Mouse (Mus musculus) right cerebral cortex, adult 2 months (tissue): ENCODE measurements around the gene Trem2.
"Not testable (repeated sequence)": the region's sequence is repeated elsewhere in the genome, so short reads cannot be mapped to it uniquely, and the experiment has no call there.

Experiments
- DNase-seq, 2 experiments: peaks; one replicate each; pipeline ENCODE4 v3.0.0; 2021 to 2022; ENCODE audit warnings: low spot score in 2 of 2

Trem2 gene

DNA sequence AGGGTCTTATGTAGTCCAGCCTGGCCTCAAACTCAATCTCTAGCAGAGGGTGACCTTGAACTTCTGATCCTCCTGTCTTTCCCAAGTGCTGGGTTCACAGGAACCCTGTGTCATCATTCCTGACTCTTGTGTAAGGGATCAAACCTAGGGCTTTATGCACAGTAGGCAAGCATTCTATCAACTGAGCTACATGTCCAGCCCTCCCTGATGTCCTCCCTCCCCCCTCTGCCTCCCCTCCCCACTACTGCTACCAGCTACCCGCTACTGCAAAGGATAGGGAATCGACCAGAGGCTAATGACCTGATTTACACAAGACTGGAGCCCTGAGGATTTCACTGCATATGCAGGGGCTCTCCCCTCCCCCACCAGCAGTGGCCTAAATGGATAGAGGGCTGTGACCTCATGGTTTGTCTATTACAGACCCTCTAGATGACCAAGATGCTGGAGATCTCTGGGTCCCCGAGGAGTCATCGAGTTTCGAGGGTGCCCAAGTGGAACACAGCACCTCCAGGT is 4.5 kb downstream of the Trem2 start:
- no peak for DNase-seq

DNA sequence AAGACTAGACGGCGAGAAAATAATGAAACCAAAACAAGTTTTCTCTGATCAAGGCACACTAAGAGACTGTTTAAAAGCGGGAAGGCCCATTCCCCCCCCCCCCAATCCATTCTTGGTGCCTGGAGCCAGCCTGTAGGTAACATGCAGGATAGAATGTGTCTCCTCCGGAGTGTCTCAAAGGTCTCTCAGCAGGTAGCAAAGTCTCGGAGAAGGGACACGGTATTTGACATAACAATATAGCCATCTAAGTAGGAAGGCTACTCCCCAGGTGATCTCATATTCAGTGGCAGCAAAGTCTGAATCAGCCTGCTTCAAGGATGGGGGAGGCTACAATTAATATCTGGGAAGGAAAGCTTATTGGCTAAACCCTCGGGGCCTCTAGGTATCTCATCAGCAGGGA is 6.8 kb downstream of the Trem2 start:
- DNase-seq, result not testable (repeated sequence)

DNA sequence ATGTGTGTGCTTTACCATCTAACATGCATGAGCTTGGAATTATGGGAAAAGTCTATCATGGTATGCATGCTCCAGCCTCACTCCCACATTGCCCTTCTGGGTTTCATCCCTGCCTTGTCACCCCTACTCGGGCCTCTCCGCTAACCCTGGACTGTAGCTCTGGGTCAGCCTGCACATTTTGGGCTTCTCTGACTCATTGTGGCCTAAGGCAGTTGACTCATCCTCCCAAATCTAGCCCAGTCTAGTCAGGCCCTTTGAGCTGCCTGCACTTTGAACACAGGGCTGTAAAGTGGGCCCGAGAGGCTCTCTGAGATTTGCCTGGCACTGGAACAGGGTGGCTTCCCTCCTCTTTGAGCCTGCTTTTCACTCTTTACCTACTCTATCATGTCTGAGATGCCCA is 9.6 kb downstream of the Trem2 start:
- DNase-seq, result no peak

DNA sequence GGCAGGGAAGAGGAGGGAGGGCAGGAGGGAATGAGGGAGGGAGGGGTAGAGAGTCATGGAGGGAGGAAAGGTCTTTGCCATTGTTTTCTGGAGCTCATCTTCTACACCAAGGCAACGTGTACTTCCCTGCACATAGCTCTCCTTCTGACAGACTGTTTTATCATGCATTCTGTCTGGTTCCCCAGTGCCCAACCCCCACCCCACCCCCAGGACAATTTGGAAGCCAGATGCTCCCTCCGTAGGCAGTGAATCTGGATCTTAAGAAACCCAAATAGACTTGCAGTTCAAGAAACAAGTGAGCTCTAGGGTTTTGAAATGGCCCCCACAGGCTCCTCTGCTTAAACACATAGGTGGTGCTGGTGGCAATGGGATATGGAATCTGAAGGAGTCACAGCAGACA is 11.7 kb downstream of the Trem2 start:
- DNase-seq, result no peak

DNA sequence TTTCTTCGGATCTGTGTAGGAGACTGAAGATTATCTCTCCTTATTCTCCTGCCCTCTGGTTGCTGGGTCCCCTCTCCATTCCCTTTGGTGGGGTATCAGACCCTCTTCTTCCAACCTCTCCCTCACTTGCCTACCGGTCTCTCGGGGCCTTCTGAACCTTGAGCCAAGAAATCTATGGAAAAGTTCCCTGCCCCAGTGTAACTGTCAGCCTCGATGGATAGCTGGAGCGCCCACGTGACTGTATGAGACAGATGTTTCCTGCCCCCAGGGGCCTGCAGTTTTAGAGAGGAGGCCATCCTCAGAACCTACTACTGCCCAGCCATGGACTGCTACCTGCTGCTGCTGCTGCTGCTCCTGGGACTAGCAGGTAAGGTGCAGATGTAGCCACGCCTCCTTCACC is 13.4 kb downstream of the Trem2 start, which contains the start of gene Treml1:
Gene Treml1, plus strand, starts transcription at position 301 of the 400 bp plus-strand sequence.
- DNase-seq, result no peak

DNA sequence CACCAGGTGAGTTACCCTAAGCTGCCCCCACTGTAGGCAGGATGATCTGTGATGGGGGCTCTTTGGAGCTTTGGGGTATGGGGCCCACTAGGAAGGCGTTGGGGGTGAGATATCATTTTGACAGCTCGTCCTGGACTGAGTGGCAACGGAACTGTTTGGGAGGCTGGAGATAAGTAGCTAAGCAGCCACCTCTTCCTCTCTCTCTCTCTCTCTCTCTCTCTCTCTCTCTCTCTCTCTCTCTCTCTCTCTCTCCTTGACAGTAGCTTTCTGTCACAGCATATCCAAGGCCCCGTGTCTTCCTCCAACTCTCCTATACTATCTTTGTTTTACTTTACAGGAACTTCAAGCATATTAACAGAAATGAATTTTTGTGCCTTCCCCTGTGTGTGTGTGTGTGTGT is 14.3 kb downstream of the Trem2 start:
- no peak for DNase-seq

DNA sequence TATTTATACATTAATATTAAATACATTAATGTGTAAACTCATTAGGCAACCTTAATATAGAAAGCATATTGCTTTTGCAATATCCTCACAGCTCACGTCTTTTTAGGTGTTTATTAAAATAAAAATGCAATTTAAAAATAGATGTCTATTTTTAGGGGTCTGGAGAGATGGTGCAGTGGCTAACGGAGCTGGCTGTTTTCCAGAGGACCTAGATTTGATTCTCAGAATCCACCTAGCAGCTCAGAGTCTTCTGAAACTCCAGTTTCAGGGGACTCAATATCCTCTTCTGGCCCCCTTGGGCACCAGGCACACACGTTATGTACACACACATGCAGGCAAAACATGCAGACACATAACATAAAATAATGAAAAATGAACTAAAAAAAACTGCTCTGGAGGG is 16.1 kb downstream of the Trem2 start:
- no peak for DNase-seq

DNA sequence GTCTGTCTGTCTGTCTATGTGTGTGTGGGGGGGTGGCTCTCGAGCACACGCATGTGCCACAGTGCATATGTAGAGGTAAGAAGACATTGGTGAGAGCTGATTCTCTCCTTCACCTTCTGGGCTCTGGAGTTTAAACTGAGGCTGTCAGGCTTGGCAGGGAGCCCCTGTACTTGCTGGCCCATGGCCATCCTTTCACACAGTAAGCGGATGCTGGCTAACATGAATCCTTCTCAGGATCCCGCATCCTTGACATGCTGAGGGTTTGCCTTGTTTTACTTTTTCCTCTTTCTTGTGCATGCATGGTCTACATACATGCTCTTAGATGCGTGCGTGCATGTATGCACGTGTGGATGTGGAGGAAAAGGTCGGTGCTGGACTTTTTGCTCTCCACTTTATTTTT is 16.8 kb downstream of the Trem2 start:
- DNase-seq, result peak; percentile 43 to 47

DNA sequence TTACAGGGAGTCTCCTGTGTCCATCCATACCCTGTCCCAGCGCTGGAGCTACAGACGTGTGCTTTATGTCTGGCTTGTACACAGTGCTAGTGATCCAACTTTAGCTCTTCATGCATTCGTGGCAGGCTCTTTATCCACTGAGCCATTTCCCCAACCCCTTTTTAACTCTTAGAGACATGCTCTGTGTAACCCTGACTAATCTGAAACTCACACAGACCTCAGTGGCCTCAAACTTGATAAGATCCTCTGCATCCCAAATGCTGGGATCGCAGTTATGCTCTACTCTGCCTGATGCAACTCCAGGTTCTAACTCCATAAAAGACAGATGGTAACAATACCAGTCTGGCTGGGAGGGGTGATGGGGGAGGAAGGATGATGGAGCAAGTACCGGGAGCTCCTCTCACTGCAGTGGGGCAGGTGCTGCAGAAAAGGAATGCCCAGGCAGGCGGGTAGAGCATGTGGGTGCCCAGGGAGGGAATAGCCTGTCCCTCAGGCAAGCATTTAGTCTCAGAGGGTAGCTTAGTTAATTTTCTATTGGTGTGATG is 17.3 kb downstream of the Trem2 start:
- DNase-seq, result no peak

DNA sequence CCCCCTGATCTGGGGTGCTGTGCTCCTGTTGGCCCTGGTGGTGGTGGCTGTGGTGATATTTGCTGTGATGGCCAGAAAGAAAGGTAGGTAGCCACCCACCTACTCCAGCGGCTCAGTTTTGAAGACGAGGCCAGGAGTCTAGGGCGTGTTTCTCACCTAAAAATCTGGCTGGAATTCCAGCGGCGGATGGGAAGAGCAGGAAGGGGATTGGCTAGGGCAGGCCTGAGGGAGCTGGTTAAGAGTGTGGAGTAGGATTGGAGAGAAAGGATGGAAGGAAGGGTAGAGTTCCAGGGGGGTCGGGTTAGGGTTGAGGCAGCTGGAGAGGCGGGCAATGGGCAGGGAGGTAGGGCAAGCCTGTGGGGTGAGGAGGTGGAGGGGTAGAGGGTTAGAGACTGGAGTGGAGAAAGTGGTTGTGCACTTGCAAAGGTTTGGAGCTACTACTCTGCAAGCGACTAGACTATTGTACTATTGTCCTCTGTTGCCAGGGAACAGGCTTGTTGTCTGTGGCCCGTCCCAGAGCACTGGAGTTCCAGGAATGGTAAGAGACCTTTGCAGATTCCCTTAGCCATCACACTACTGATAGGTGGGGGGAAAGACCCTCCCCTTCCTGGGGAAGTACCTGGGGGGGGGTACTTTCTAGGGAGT is 19.4 kb downstream of the Trem2 start:
- no peak for DNase-seq

DNA sequence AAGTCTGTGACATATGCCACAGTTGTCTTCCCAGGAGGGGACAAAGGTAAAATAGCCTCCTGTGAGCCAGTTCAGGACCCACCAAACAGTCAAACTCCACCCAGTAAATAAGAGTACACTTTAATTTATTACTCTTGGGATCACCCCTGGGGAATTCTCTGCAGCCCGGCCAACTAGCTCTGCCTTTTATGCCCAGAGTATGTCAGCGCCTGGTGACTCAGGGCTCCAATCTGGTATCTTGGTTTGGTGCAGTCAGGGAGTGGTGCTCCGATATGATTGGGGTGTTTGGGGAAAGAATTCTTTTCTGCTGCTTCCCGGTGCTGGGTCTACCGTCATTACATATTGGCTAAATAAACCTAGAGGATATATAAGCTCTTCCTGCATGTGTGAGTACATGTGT is 20.6 kb downstream of the Trem2 start:
- DNase-seq, result no peak

DNA sequence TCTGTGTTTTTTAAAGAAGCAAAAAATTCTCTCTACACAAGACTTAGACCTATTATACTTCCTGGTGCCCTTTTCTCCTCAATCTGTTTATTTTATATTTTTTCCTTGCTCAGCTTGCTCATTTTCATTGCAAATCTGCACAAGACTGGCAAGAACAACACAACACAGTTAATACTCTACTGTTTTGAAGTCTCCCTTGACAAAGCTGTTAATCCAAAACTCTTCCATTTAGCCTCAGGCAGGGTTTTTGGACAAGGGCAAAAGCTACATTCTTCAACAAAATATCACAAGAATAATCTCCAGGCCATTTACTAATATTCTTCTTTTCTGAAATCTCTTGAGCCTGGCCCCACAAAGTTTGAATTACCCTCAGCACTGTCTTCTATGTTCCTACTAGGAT is 25.4 kb downstream of the Trem2 start:
- no peak for DNase-seq

DNA sequence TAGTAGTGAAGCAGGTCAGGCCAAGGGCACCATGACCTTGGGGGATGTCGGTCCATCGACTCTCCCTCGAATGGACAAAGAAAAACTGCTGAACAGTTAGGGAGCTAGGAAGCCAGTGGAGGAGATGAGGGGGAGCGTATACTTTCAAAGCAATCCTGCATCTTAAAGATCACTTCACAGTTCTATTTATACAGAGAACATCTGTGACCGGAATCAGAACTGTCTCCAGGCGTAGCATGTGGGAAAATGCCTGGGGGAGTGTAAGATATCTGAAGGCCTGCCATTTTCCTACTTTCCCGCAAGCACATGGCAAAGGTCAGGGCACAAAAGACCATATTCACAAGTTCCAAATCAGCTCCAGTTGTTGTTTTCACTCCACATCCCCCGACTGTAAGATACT is 26.8 kb downstream of the Trem2 start:
- DNase-seq, result peak; percentile 50 to 57

DNA sequence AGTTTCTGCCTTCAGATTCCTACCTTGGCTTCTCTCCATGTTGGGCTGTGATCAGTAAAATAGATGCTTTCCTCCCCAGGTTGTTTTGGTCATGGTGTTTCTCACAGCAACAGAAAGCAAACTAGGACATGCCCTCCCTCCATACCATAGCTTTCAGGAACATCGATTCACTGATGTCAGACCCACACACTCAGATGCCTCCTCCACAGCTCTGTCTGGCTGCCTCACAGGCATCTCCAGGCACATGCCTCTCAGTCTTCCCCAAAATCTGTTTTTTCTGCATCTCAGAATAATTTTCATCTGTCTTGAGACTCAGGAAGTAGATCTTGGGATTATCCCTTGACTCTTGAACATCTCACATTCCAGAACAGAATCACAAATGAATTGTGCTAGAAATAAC is 29.9 kb downstream of the Trem2 start:
- DNase-seq, result peak; percentile 20 to 24

DNA sequence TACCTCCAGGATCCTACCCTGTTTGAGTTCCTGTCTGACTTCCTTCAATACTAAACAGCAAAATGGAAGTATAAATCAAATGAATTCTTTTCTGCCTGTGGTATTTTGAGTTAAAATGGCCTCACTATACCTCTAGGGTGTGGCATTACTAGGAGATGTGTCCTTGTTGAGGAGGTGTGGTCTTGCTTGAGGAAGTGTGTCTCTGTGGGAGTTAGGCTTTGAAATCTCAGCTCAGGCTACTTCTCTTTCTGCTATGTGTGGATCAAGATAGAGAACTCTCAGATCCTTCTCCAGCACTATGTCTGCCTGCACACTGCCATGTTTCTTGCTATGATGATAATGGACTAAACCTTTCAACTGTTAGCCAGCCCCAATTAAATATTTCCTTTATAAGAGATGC is 32.8 kb downstream of the Trem2 start:
- DNase-seq, result no peak

DNA sequence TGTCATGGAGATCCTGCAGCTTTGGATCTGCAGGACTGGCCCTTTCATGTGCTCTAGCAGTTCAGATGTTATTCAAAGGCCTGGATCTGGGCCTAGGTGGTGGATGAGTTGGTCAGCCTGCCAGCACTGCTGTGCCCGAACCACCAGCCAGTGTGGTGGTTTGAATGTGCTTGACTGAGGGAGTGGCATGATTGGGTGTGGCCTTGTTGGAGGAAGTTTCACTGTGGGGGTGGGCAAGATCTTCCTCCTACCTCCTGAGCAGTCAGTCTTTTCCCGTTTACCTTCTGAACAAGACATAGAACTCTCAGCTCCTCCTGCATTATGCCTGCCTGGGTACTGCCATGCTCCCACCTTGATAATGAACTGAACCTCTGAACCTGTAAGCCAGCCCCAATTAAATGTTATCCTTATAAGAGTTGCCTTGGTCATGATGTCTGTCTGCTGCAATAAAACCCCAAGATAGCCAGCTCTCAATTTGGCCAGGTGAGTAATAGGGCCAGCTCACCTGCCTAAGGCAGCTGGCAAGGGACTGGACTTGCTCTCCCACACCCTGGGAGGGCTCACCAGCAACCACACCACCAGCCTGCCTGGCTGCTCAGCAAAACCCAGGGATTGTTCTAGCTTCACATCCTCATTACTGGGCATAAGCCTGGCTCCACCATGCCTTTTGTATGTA is 39.7 kb downstream of the Trem2 start:
- no peak for DNase-seq

DNA sequence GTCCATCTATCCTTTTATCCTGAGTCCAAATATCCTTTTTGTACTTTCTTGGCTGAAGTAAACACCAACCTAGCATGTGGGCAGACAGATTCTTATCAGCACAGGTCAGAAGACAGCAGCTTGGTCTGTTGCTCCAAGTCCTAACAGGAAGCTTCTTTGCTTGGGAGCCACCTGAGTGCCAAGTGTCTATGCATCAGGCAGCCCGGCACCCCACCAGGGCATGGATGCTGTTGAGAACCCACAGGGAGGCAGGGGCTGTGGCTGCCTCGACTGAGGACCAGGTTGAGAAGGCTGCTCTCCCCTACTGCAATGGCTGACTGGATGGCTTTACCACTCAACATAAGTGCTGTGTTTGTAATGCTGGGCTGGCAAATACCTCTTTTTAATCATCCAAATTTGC is 42.5 kb downstream of the Trem2 start:
- DNase-seq, result no peak

DNA sequence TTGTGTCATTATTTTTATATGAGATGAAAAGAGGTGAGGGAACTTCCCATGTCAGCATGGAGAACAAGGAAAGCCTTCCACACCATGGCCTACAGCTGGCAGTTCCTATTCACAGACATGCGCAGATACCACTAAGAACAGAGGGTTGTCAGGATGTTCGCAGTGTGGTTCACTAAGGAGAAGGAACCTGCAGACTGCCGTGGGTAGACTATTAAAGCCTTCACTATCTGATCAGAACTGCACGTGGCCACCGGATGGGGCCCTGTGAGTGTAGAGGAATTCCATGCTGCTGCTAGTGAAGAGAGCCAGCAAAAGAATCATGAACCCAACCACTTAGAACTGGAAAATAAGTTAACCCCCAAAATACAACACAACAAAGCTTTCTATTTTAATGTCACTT is 43.2 kb downstream of the Trem2 start:
- no peak for DNase-seq

DNA sequence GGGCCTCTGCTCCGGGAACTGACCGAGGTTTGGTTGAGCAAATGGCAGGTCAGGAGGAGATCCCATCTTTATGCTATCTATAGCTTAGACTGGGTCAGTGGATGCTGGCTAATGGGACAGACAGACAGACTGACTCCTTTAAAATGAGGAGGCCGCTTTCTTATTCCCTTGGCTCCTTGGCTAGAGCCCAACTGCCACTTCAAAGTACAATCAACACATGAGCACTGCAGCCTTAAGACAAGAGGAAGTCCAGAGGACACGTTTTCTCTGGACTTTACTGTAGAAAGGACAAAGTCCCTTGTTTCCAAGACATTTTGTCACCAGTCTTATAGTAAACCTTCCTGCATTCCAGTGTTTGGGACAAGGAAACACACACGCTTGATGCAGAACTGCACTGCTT is 45.2 kb downstream of the Trem2 start:
- DNase-seq, result no peak

DNA sequence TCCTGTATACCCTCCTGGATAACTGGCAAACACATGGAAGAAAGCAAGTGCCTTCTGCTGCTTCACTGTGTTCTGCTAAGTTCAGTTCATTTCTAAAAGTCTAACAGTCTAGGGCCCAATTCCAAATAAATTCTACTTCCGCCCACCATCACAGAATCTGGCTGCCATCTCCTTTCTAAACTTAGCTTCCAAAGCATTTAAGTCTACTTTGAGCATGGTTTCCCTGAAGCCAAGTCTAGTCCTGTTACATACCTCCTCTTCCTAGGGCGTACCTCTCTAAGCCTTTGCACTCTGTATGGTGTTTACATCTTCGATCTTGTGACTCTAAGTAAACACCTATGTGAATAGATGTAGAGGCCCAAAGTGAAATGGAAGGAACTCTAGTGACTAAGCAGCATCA is 46.4 kb downstream of the Trem2 start:
- DNase-seq, result peak; percentile 43 to 71

DNA sequence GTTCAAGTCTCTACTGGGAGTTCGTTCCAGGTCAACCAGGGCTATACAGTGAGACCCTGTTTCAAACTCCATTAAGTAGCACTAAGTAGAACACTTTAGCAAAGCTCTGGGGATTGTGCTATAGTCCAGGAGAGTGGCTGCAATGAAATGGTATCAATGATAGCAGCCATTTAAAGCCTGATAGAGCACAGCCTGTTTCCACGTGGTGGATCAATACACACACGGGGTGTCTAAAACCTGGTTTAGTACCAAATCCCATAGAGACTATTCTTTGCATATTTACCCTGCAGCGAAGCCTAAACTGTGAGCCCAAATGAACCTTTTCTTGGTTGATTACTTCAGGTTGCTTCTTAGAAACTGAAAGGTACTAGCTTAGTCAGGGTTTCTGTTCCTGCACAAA is 55.5 kb downstream of the Trem2 start:
- no peak for DNase-seq

DNA sequence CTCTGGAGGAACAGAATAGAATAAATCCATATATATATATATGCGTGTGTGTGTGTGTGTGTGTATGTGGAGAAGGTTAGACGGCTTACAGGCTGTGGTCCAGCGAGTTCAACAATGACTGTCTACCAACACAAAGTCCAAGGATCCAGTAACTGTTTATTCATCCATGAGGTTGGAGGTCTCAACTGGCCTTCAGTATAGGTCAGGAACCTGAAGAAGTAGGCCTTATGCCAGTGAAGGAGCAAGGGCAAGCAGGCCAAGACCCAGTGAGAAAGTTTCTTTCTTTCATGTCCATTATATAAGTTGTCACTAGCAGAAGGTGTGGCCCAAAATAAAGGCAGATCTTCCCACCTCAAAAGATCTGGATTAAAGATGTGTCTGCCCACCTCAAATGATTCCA is 56.5 kb downstream of the Trem2 start:
- no peak for DNase-seq
